Mouse (Mus musculus) frontal cortex, adult (tissue): ENCODE measurements at regions not wholly inside any gene's neighbourhood (a gene's known extent, or its start where the extent isn't known, plus 50 kb on each side); places are given as distances from the start of the nearest gene placed in this dataset.

Experiments used
- ATAC-seq: cut with Nextera tagmentation; 2 replicates; pipeline ENCODE4 v1.9.2; 2017; ENCODE audit warnings: mild to moderate bottlenecking, moderate library complexity, mixed read lengths; ENCODE audit not compliant: low TSS enrichment

DNA sequence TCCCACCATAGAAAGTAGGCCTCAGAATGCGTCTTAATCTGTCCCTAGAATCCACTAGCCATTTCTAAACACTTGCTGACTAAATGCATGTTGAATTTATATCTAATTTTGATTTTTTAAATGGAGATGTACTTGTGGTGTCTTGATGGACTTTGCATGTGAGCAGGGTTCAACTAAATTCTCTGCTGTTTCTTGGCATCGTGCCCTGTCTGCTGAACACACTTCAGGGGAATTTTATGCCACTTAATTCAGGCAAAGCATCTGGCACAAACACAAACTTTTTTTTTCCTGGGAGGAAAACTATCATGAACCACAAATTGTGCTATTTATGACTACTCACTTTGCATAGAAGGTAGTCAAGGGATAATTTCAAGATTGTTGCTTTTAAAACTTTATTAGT is 87.7 kb downstream of the Stc2 start:
- ATAC-seq, result no peak

DNA sequence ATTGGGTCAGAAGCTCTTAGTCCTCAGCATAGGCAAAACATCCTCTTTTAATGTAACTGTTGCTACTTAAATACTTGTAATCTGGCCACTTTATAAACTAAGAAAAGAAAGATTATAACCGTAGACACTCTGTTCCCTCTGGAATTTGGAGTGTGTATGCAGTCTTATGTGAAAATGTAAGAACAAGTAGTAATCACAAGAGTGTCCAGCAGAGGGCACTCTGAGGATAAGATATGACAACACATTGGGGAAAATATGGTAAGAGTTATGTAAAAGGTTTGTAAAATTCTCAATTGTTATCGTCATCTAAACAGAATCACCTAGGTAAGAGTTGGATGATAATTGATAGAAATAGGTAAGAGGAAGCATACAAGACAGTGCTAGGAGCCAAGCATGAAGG is 66.2 kb upstream of the Gm17332 start:
- ATAC-seq, result peak; percentile 90
